Mouse (Mus musculus) C2C12 (cell line): ENCODE results near the gene Gpm6b. TPM values are rescaled to one million over a fixed set of nuclear protein-coding genes. Genes with fewer than 3 reads are reported as not detected.

Experiments
- H3K27me3 ChIP-seq: one replicate; pipeline ENCODE4 v1.6.1; 2011; ENCODE audit not compliant: control insufficient read depth, insufficient read depth, insufficient read length
- H3K36me3 ChIP-seq: one replicate; pipeline ENCODE4 v1.6.1; 2011; ENCODE audit not compliant: control insufficient read depth, insufficient read depth
- H3K4me3 ChIP-seq: one replicate; pipeline ENCODE4 v1.5.1; 2011; ENCODE audit warnings: mild to moderate bottlenecking, control low read depth; ENCODE audit not compliant: poor library complexity, insufficient read depth, severe bottlenecking
- H3K79me2 ChIP-seq: one replicate; pipeline ENCODE4 v1.6.1; 2011; ENCODE audit not compliant: control insufficient read depth, insufficient read depth
- H3K79me3 ChIP-seq: one replicate; pipeline ENCODE4 v1.6.1; 2011; ENCODE audit warnings: low read depth, control low read depth
- H3ac ChIP-seq: one replicate; pipeline ENCODE3; 2011; ENCODE audit warnings: low read depth; ENCODE audit not compliant: control insufficient read depth, insufficient read length
- CEBPB ChIP-seq: IDR thresholded peaks from one replicate; pipeline ENCODE4 v1.6.1; 2011; ENCODE audit warnings: low read depth, mild to moderate bottlenecking, control low read depth, moderate library complexity
- CTCF ChIP-seq: IDR thresholded peaks from one replicate; pipeline ENCODE4 v1.5.1; 2011; ENCODE audit not compliant: control insufficient read depth, insufficient read depth, insufficient read length
- FOSL1 ChIP-seq: IDR thresholded peaks from one replicate; pipeline ENCODE4 v1.8.0; 2011; ENCODE audit warnings: mild to moderate bottlenecking, low read length; ENCODE audit not compliant: poor library complexity, insufficient read depth, severe bottlenecking
- MAX ChIP-seq: IDR thresholded peaks from one replicate; pipeline ENCODE4 v1.6.1; 2011; ENCODE audit warnings: mild to moderate bottlenecking, control low read depth
- MYOD1 ChIP-seq: IDR thresholded peaks from one replicate; pipeline ENCODE4 v1.6.1; 2011; ENCODE audit warnings: low read depth; ENCODE audit not compliant: control insufficient read depth, insufficient read length
- MYOG ChIP-seq: IDR thresholded peaks from one replicate; pipeline ENCODE4 v1.6.1; 2011; ENCODE audit not compliant: control insufficient read depth, insufficient read length; ENCODE audit errors: extremely low read depth
- USF1 ChIP-seq: IDR thresholded peaks from one replicate; pipeline ENCODE4 v1.6.1; 2011; ENCODE audit warnings: low read depth, mild to moderate bottlenecking, control low read depth, moderate library complexity
- polyA plus RNA-seq: library from polyadenylated mRNA; unstranded; fragments of >200 nt; fragmentation: generic; extraction: Trizol; gene quantifications from one replicate; pipeline ENCODE4 v1.2.1, GENCODE M21; 2012; ENCODE audit warnings: missing spikeins

Gpm6b gene
- polyA plus RNA-seq, 1 experiment = 0.73 TPM

GRCm38 (mm10) chrX:166239520-166239919, 809 bp downstream of the Gpm6b start:
- TF ChIP-seq CEBPB = no peak
- TF ChIP-seq CTCF = no peak
- TF ChIP-seq MYOD1 = no peak
- no peak for TF ChIP-seq USF1
- TF ChIP-seq FOSL1 = no peak
- TF ChIP-seq MYOG = no peak
- no peak for TF ChIP-seq MAX
- H3K79me2 ChIP-seq = no peaks in the 10 kb centered on the region
- H3ac ChIP-seq = peak overlapping the region; percentile 61
- H3K36me3 ChIP-seq = no peaks in the 10 kb centered on the region
- H3K27me3 ChIP-seq = no peaks in the 10 kb centered on the region
- no peaks in the 10 kb centered on the region for H3K79me3 ChIP-seq
- H3K4me3 ChIP-seq = no peak overlapping the region

- H3K79me2 ChIP-seq = no peaks in the 10 kb centered on the region
- no peaks in the 10 kb centered on the region for H3K27me3 ChIP-seq
- no peak for TF ChIP-seq MYOG
- TF ChIP-seq MYOD1 = no peak
- no peak for TF ChIP-seq CEBPB
- TF ChIP-seq USF1 = no peak
- TF ChIP-seq MAX = no peak
- TF ChIP-seq FOSL1 = no peak
- no peak for TF ChIP-seq CTCF
- no peaks in the 10 kb centered on the region for H3K79me3 ChIP-seq
- H3K4me3 ChIP-seq = no peak overlapping the region
- no peaks in the 10 kb centered on the region for H3K36me3 ChIP-seq
- H3ac ChIP-seq = no peak overlapping the region
Measured at GRCm38 (mm10) chrX:166240751-166241150, 2.0 kb downstream of the Gpm6b start.

- H3K27me3 ChIP-seq = no peaks in the 10 kb centered on the region
- H3K4me3 ChIP-seq = no peak overlapping the region
- H3K79me2 ChIP-seq = no peaks in the 10 kb centered on the region
- no peak overlapping the region for H3ac ChIP-seq
- no peaks in the 10 kb centered on the region for H3K36me3 ChIP-seq
- TF ChIP-seq CTCF (no peak), MAX (no peak), MYOD1 (no peak), MYOG (no peak), CEBPB (no peak), FOSL1 (no peak), USF1 (no peak)
- no peaks in the 10 kb centered on the region for H3K79me3 ChIP-seq
Measured at GRCm38 (mm10) chrX:166243261-166243885, 4.7 kb downstream of the Gpm6b start.

DNA sequence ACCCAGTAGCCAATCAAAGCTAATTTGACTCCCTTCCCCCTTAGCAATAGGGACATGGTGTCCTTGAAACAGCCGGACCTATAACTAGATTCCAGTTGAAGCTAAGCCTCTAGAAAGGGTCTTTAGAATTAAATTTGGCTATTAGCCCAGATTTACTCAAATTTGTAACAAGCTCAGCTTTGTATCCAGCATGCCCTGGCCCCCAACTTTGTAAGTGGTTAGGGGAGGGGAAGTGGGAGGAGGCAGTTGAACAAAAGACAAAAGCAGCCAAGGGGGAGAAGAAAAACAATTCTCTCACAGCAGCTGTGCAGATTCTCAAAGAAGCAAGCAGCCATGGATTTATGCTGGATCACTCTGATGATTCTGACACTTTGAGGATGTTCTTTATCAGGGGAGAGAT, 32.8 kb downstream of the Gpm6b start:
- no peak for TF ChIP-seq MAX
- no peak for TF ChIP-seq CTCF
- TF ChIP-seq FOSL1 = no peak
- no peak for TF ChIP-seq USF1
- TF ChIP-seq MYOG = no peak
- no peak for TF ChIP-seq MYOD1
- no peak for TF ChIP-seq CEBPB

GRCm38 (mm10) chrX:166272646-166273045, 33.9 kb downstream of the Gpm6b start:
- H3ac ChIP-seq = no peak overlapping the region
- no peaks in the 10 kb centered on the region for H3K79me3 ChIP-seq
- no peaks in the 10 kb centered on the region for H3K79me2 ChIP-seq
- H3K36me3 ChIP-seq = no peaks in the 10 kb centered on the region
- TF ChIP-seq CEBPB (no peak), MYOG (no peak), MAX (no peak), FOSL1 (no peak), CTCF (no peak), USF1 (no peak), MYOD1 (no peak)
- no peaks in the 10 kb centered on the region for H3K27me3 ChIP-seq
- no peak overlapping the region for H3K4me3 ChIP-seq

More for the DNA sequence above, 32.8 kb downstream of the Gpm6b start:
- H3K4me3 ChIP-seq = no peak overlapping the region
- H3K79me3 ChIP-seq = no peaks in the 10 kb centered on the region
- no peak overlapping the region for H3ac ChIP-seq
- no peaks in the 10 kb centered on the region for H3K27me3 ChIP-seq
- no peaks in the 10 kb centered on the region for H3K36me3 ChIP-seq
- H3K79me2 ChIP-seq = no peaks in the 10 kb centered on the region

GRCm38 (mm10) chrX:166279861-166280260, 41.1 kb downstream of the Gpm6b start:
- no peaks in the 10 kb centered on the region for H3K27me3 ChIP-seq
- TF ChIP-seq FOSL1 = no peak
- TF ChIP-seq CTCF = no peak
- no peak for TF ChIP-seq CEBPB
- TF ChIP-seq MYOG = no peak
- no peak for TF ChIP-seq USF1
- TF ChIP-seq MYOD1 = no peak
- TF ChIP-seq MAX = no peak
- H3K36me3 ChIP-seq = no peaks in the 10 kb centered on the region
- H3K4me3 ChIP-seq = no peak overlapping the region
- no peak overlapping the region for H3ac ChIP-seq
- no peaks in the 10 kb centered on the region for H3K79me3 ChIP-seq
- H3K79me2 ChIP-seq = no peaks in the 10 kb centered on the region
